Mouse (Mus musculus) olfactory bulb, adult 2 months (tissue): ENCODE measurements at regions not wholly inside any gene's neighbourhood (a gene's known extent, or its start where the extent isn't known, plus 50 kb on each side); places are given as distances from the start of the nearest gene placed in this dataset.

Experiments
- CTCF ChIP-seq: fragments of 200-500 bp; IDR thresholded peaks from 2 replicates; pipeline ENCODE4 v1.5.1; 2012; ENCODE audit warnings: low read depth, mild to moderate bottlenecking, low read length, moderate library complexity; ENCODE audit not compliant: insufficient read depth
- POLR2A ChIP-seq: fragments of 200-500 bp; IDR thresholded peaks from 2 replicates; pipeline ENCODE4 v1.6.1; 2012; ENCODE audit warnings: mild to moderate bottlenecking, low read depth, low read length, moderate library complexity; ENCODE audit not compliant: insufficient read depth

- no peak for TF ChIP-seq CTCF
- TF ChIP-seq POLR2A = no peak
These were observed 91.1 kb downstream of the 3110018I06Rik start for GRCm38 (mm10) chr12:107579508-107579907.
